Mouse (Mus musculus) telencephalon, adult 2 months (tissue): Measurements from ENCODE around the gene Sytl2.
A peak's percentile ranks its signal among the peaks of the same experiment; 100 is the strongest.

Experiments used
- DNase-seq: peaks from one replicate; pipeline ENCODE4 v3.0.0-alpha.2; 2011; ENCODE audit warnings: low read depth, low spot score

The Sytl2 gene

DNA sequence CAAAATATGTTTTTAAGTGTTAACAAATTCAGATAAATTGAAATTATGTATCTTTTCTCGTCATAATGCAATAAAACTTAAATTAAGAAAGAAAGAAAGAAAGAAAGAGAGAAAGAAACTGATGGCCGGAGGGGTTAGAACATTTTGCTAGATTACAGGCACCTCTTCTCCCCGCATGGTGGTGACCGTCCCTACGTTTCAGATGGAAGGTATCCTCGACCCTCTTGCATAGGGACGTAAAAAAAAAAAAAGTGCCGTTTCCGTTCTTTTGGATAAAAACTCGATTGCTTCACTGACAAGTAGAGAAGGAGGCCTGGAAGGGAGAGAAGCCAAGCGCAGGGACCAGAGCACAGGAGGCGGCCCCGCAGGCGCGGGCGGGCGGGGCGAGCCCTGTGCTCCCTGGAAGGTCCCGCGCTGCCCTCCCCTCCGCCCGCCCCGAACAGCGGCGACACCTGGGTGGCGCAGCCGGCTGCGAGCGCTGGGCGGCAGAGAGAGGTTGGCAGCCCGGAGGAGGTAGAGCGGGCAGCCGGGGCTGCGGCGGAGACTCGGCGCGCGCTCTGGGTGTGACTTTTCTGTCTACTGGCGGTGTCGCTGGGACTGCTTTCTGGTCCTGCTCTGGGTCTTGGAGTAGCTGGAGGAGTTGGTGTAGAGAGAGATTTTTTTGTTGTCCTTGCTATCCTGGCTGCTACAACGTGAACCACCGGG lies at the start of gene Sytl2:
Gene Sytl2 (plus strand): TSS at position 311 of the 705 bp plus-strand sequence.
- DNase-seq: no peak

DNA sequence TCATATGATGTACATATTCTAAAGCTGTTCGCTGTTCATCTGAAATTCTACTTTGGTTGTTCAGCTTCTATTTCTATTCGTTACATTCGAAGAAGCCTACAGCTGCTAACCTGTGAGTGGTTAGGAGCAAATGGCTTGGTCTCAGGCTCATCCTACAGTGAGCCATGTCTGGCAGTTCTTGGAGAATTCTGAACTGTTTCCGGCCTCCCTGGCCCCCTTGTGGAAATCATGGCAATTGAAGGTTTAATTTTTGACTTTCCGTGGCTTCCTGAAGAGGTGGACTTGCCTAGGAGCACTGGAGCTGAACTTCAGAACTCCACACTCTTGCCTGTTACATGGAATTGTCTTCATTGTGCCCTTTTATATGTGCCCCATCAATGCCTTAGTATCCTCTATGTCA lies 49.1 kb upstream of the Sytl2 start:
- DNase-seq: no peak

DNA sequence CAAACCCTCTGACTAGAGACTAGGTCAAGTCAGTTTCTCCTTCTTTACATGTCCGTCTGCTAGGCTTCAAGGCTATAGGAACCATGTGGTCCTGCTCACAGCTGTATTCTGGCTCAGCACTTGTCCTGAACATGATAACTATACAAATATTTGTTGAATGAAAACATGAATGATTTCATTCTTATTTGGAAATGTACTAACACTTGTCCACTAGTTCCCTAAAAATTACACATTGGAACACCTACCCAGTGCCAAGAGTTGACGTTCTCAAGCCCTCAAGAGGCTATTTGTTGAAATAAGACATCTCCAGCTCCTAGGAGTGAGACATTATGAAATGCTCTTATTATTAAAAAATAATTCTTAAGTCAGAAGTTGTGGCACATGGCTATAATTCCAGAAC lies 43.4 kb upstream of the Sytl2 start:
- DNase-seq: no peak

DNA sequence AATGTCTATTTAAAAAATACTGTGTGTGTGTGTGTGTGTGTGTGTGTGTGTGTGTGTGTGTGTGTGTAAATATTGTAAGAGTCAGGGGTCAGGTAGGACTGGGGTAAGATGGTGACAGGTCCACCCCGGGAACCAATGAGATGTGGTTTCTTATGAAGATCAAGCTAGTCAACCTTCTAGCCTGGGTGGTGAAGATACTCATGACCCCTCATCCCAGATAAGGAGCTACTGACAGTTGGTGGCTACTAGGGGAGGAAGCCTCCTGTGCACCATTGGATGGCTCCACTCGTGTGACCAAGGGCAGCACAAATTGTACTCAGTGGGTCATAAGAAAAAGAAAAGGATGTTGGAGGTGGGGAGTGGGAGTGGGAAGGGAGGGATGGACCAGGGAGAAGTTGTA lies 42.2 kb upstream of the Sytl2 start:
- DNase-seq: no peak

DNA sequence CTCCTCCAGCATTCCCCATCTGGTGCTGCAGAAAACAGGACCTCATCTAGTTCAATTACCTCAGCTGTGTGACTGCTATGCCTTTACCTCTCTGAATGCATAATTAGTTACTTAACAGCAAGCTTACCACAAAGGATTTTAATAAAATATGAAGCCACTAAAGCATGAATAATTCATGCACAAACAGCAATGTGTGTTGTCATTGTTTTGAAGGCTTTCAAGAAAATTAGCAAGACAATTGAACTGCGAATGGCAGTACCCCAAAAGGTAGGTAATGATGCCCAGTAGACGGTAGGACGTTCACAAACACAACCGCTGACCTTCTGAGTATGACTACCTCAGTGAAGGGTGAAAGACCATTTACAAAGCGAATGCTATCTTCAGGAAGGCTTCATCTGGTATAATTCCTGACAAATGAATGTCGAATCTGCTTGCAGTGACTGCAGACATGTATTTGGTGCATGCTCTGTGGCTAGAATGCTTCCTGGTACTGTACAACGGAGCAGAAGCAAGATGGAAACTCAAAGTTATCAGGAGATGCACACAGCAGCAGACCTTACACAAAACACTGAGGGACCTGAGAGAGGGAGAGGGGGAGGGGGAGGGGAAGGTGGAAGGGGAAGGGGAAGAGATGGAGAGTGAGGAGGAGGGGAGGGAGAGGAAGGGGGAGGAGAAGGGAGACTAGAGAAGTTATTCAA lies 40.0 kb upstream of the Sytl2 start:
- no peak for DNase-seq

DNA sequence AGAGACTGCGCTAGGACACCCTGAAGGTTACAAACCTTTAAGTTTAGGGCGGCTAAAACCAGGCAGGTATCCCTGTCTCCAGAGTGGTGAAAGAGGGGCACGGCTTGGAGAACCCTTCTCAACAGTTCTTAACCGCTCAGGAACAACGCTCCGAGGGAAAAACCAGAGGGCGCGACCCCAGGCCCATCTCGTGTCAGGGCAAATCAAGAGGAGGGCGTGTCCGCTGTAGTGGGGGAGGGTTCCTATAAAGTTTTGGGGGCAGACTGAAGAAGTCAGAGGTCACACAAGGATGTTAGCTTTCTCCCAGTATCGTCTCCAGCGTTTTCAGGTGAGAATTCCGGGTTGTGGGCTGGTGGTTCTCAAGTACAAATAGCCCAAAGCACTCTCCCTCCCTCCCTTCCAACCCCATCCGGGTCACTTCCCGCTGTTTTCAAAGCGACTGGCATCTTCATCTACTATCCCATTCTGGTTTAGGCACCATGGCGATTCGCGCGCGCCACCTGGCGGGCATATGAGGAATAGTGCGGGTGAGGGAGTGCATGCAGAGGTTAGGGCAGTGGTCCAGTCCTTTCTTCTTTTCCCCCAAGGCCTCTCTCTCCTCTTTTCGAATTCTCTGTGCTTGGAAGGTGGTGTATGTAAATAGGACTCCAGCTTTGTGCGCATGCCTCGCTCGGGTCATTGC lies 36.6 kb upstream of the Sytl2 start, which contains the start of gene Ccdc83:
Gene Ccdc83 (minus strand): TSS at position 489 of the 682 bp plus-strand sequence.
- peak; percentile 21 for DNase-seq

DNA sequence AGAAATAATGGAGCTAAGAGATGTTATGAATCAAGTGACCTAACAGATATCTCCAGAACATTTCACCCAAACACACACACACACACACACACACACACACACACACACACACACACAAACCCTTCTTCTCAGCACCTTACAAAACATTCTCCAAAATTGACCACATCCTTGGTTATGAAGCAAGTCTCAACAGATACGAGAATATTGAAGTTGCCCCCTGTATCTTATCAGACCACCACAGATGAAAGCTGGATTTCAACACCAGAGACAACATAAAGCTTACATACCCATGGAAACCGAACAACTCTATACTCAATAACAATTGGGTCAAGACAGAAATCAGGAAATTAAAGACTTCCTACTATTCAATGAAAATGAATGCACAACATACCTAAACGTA lies 31.9 kb upstream of the Sytl2 start:
- DNase-seq: no peak

DNA sequence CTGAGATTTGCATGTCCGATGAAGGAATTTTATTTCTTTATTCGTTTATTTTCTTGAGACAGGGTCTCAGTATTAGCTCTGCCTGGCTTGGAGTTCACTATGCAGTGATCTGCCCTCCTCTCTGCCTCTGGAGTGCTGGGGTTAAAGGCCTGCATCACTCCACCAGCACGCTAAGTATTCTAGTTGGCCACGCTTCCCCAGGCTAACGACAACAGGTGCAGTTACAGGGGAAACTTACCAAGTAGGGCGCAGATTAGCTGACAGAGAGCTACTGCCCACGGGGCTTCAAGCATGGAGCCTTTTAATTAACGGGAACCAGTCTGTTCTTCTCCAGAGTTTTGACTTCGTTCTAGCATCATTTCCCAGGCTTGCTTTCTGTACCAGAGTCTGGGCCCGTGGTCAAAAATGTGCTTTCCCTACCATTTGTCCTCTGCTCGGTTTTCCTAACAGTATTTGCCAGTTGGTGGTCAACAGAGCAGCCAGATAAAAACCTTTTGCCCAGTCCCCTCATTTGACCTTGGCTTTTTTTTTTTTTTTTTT lies 27.4 kb upstream of the Sytl2 start:
- no peak for DNase-seq

DNA sequence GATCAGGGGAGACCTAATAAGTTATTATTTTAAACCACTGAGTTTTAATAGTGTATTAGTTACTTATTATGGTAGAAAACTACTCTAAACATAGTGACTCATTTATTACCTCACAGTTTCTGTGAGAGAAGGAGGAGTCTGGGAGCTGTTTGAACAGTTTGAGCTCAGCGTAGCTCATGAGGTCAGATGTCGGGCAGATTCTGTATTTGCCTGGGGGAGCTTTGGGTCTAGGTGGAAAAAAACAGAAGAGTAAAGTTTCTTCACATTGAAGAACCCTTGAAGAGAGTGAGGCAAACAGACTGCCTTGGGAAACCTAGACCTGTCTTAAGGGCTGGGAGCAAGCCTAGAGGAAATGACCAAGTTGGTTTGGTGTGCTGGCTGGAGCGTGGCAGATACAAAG lies 24.8 kb upstream of the Sytl2 start:
- no peak for DNase-seq

DNA sequence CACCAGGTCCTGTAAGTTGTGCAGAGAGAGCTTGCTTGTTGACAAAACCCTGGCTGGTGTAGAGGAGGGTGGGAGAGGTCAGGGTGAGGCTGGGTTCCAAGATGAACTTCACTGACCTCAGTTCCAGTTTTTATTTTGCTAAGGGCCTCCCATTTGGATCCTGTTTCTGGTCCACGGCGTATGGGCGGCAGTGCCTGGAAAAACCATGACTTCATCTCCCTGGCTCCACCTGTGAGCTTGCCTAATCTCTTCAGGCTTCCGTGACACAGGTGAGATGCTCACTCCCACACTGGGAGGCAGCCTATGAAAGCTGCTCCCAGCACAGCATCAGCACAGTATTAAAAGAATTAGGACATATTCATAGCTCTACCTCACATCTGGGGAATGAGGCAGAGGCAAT lies 24.3 kb upstream of the Sytl2 start:
- no peak for DNase-seq

DNA sequence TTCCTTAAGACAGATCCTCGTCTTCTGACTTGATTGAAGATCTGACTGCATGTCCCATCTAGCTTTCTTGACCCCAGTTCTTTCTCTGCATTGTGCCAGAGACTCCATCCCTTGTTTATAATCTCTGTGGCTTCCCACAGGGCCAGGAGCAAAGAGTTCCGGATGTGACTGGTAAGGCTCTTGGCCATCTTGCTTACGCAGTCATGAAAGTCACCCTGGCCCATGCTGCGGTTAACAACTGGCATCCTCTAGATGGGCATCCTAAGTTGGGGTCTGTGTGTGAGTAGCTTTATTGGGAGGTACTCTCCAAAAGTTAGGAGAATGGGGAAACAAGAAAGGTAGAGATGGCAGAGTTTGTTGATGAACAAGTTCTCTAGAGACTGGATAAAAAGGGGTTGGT lies 22.9 kb upstream of the Sytl2 start:
- no peak for DNase-seq

DNA sequence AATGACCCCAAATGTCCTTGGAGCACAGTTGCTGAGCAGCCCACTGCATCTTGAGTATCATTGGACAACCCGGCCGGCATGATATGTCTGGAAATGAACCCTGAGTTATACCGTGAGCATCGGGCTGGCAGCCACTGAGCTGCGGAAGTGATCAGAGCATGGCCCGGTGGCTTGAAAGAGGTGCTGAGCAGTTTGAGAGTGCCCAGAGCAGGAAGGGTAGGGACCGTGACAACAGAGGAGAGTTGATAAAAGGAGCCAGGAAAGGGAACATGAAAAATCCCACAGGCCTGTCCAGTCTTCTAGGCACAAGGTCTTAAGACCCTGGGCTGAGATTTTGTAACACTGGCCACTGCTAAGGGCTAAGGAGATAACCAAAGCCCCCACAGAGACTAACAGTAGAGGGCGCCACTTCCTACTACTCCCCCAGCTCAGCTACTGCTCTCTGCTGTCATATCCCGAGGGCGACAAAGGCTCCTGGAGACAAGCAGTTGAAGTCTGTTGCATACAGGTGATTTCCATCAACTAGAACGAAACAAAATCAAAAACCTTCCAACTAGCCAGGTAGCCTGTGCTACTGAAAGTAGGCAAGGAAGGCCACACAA lies 21.7 kb upstream of the Sytl2 start:
- DNase-seq: no peak

DNA sequence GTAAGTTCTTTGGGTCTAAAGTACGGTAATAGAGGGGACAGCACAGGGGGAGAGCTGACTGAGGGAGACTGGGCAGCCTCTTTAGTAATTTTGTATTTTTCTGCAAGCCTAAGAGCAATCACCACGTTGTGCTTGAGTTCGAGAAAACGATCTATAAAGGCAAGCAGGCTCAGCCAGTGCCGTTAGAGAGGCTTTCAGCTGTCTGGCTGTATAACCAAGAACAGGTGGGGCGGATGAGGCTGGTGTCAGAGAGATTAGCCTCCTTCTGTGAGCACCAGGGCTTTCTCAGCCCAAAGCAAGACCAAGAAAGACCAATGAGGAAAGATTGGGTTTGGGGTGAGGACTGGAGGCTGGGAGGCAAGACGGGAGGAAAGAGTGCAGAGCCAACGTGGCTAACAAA lies 21.2 kb upstream of the Sytl2 start:
- no peak for DNase-seq

DNA sequence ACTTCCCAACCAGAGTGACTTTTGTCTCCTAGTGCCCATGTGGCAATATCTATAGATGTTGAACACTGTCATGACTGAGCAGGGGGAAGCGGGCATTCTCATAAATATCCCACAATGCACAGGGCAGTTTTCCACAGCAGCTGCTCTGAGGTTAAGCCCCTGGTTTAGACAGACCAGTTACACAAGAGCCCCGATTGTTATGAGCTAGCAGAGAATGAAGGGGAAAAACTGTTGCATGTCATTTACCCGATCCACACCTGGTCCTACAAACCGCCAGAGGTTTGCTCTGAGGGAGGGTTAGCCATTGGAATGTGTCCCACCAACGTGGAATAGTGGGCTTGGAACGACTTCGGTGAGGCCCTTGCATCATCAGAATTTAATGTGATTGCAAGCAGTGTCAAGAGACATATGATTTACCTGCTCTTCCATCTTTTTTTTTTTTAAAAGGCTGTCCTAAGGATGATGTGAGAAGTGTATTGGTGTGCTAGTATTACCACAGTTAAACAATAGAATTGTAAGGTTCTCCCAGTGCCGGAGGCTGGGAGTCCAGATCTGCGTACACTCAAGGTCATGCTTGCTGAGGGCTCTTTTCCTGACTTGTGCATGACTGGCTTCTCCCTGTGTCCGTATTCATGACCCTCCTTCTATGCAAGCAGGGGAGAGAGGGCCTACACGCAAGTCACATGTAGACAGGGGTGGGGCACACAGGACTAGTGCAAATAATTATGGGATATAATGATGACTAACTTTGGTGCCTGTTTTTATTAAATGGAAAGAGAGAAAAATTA lies 20.1 kb upstream of the Sytl2 start:
- no peak for DNase-seq

DNA sequence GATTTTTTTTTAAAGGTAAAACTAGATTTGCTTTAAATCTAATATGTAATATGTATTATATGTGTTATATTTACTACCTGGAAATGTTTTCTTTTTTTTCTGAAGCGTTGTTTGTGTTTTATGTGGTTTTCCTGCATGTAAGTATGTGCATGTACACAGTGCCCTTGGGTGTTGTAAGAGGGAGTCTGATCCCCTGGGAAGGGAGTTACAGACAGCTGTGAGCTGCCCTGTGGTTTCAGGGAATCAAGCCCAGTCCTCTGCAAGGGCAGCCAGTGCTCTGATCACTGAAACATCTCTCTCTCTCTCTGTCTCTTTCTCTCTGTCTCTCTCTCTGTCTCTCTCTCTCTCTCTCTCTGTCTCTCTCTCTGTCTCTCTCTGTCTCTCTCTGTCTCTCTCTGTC lies 19.3 kb upstream of the Sytl2 start:
- no peak for DNase-seq

DNA sequence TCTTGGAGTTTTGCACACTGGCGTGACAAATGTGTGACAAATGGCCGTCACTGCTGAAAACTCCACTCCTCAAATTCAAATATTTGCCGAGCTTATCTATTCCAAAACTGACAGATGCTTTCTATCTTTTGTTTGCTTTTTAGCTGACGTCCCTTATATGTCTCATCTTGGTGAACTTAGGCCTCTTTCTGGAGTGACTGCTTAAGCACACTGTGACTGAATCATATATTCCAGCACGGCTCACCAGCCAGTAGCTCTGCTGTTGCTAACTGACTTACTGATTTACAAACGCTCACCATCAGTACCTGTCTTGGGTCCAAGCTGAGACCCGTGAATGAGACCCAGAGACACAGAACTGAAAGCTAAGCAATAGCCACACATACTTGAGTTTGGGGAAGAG lies 17.3 kb upstream of the Sytl2 start:
- DNase-seq: no peak

DNA sequence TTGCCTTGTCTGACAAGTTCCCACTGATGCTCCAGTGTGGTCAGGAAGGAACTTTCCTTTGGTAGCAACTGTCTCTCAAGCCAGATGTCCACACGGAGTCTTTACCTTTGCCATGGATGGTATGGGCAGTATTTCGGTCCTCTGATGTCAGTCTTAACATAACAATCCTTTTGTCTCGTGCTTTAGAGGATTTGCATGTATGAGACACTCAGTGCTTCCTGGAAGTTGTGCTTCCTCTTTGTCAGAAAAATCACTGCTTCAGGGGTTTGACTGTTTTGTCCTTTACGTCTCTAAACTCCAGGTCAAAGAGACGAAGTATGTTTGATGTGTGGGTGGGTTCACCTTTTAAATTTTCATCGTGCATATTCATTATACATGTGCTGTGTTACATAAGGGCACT lies 10.2 kb upstream of the Sytl2 start:
- no peak for DNase-seq

DNA sequence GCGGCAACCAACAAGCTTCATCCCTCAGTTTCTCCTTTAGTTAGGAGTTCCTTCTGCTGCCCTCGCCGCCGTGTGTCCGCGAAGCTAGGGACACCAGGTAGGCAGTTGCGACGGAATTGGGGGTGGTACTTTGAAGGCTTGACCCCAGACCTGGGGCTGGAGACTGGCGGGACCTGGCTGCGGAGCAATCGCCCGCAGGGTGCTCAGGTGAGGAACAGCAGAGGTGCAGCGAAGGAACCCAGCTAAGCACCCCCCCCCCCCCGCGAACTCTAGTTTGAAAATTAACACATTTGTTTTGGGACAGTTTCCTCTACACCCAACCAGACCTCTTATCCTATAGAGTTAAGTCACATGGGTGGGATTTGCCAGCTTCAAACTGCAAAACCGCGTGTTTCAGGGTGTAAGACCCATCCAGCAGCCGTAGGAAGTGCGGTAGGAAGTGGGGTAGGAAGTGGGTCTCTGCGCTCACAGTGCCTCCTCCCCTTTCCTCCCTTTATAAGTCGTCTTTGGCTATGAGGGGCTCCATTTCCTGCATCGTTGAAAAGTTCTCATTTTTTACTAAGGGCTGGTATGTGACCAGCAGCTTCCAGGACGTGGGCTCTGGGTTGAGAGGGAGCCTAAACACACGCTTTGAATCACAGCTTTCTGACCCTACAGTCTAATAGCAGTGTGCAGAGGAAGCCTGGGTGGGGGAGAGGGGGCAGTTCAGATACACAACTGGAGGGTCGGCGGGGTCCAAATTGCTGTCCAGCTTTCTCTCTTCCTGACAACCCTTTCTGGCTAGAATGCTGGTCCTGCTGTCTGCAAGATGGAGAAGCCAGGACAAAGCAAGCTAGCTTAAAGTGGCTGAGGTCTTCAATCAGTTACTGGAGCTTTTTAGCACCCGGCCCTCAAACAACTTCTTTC lies 848 bp downstream of the Sytl2 start:
- DNase-seq: no peak

DNA sequence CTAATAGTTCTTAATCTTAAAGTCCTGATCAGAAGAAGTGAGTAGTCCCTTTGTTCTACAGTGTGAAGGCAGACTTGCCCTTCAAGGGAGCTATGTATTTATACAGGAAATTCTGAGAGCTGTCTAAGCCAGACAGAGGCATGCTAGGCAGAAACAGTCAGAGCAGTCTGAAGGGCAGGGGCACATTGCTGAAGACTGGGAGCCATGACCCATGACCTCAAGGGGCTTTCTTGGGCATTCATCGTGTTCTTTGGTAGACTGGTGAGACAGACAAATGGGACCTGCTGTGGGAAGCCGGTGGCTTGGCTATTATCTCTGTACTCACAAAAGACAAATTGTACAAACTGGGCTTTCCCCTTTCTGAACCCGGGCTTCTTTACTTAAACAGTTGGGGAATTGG lies 4.0 kb downstream of the Sytl2 start:
- no peak for DNase-seq

DNA sequence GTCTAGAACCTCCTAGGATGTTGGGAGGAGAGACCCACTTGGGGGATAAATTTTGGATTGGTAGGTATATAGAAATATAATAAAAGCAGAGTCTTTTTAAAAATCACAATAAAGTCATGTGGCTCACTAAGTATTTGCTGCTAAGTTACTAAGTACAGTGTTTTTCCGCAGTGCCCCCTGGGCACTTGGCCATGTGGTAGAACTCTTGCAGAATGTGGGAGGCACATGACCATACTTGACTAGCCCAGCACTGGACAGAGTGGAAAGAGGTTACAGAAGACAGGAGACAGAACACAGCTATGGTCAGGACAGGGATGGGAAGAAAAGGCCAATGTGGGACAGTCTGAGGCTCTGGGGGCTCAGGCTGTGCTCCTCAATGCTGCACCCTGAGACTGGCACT lies 4.9 kb downstream of the Sytl2 start:
- no peak for DNase-seq
